Mouse (Mus musculus): Measurements from ENCODE around the gene Luc7l. TPM values are rescaled to one million over a fixed set of nuclear protein-coding genes. Genes with fewer than 3 reads are reported as not detected.

Luc7l gene
- 56.1 and 59.3 TPM in 2 replicates for total RNA-seq (2021)
- long read RNA-seq, experiment 1, full-length matches to known transcripts = 30 of 51 reads
- long read RNA-seq, experiment 1, partial matches to known transcripts = 13 of 51 reads
- long read RNA-seq, experiment 1, other reads (novel, unspliced or antisense) = 8 of 51 reads
- long read RNA-seq, experiment 2, full-length matches to known transcripts = 14 of 26 reads
- long read RNA-seq, experiment 2, partial matches to known transcripts = 4 of 26 reads
- long read RNA-seq, experiment 2, other reads (novel, unspliced or antisense) = 8 of 26 reads

- DNase-seq = peak; percentile 96
Observed at GRCm38 (mm10) chr17:26252539-26253251, at the start of gene Luc7l. Gene Luc7l, plus strand, starts transcription at chr17:26252896.

GRCm38 (mm10) chr17:26203321-26203811, 49.3 kb upstream of the Luc7l start:
- DNase-seq = peak; percentile 57

GRCm38 (mm10) chr17:26204766-26205165, 47.9 kb upstream of the Luc7l start:
- DNase-seq = no peak

GRCm38 (mm10) chr17:26206392-26206791, 46.3 kb upstream of the Luc7l start:
- peak; percentile 60 for DNase-seq

GRCm38 (mm10) chr17:26207686-26208085, 45.0 kb upstream of the Luc7l start, which contains the start of gene Arhgdig:
Gene Arhgdig, minus strand, starts transcription at chr17:26207786.
- DNase-seq = no peak

- DNase-seq = no peak
Observed at GRCm38 (mm10) chr17:26212241-26212640, 40.5 kb upstream of the Luc7l start.

- DNase-seq = no peak
Observed at GRCm38 (mm10) chr17:26212681-26213080, 40.0 kb upstream of the Luc7l start.

- no peak for DNase-seq
Observed at GRCm38 (mm10) chr17:26221508-26221907, 31.2 kb upstream of the Luc7l start.

GRCm38 (mm10) chr17:26225150-26225549, 27.5 kb upstream of the Luc7l start:
- peak; percentile 38 for DNase-seq

GRCm38 (mm10) chr17:26229776-26230175, 22.9 kb upstream of the Luc7l start:
- DNase-seq = no peak

GRCm38 (mm10) chr17:26231156-26231555, 21.5 kb upstream of the Luc7l start:
- DNase-seq = no peak

GRCm38 (mm10) chr17:26232863-26233262, 19.8 kb upstream of the Luc7l start:
- no peak for DNase-seq

GRCm38 (mm10) chr17:26234386-26234785, 18.3 kb upstream of the Luc7l start:
- DNase-seq = no peak

- no peak for DNase-seq
Observed at GRCm38 (mm10) chr17:26235077-26235815, 17.4 kb upstream of the Luc7l start.

- DNase-seq = no peak
Observed at GRCm38 (mm10) chr17:26237667-26238066, 15.0 kb upstream of the Luc7l start.

GRCm38 (mm10) chr17:26239551-26239950, 13.1 kb upstream of the Luc7l start:
- DNase-seq = no peak

- no peak for DNase-seq
Observed at GRCm38 (mm10) chr17:26240120-26240790, 12.4 kb upstream of the Luc7l start.

GRCm38 (mm10) chr17:26240990-26241389, 11.7 kb upstream of the Luc7l start:
- DNase-seq = peak; percentile 26

GRCm38 (mm10) chr17:26243471-26244100, 9.1 kb upstream of the Luc7l start:
- peak; percentile 89 for DNase-seq

- peak; percentile 98 for DNase-seq
Observed at GRCm38 (mm10) chr17:26244101-26244841, 8.4 kb upstream of the Luc7l start, which contains the start of gene Fam234a. Gene Fam234a, minus strand, starts transcription at chr17:26244242.
